Mouse (Mus musculus): Measurements from ENCODE around the gene Grhl3.
A peak's percentile ranks its signal among the peaks of the same experiment; 100 is the strongest.

The Grhl3 gene

DNA sequence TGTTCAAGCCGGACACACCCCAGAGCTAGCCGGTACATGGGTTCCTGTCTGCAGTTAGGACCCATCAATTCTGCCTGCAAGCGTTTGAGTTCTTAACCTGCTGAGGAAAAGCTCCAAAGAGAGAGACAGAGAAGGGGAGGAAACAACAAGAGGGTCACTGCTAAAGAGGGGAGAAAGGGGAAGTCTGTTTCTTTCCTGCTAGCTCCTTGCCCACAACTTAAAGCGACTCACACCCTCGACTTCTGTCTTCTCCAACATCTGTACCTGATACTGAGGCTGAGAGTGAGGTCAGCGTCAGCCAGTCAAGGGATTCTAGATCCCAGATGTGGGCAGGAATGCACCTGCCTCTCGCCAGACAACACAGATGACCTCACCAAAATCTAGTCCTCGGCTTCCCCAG is 1.2 kb downstream of the Grhl3 start:
- DNase-seq: no peak

GRCm38 (mm10) chr4:135571037-135571550 is 2.3 kb downstream of the Grhl3 start:
- no peak for DNase-seq

GRCm38 (mm10) chr4:135570152-135571036 is 3.0 kb downstream of the Grhl3 start:
- DNase-seq: peak; percentile 53 to 63

DNA sequence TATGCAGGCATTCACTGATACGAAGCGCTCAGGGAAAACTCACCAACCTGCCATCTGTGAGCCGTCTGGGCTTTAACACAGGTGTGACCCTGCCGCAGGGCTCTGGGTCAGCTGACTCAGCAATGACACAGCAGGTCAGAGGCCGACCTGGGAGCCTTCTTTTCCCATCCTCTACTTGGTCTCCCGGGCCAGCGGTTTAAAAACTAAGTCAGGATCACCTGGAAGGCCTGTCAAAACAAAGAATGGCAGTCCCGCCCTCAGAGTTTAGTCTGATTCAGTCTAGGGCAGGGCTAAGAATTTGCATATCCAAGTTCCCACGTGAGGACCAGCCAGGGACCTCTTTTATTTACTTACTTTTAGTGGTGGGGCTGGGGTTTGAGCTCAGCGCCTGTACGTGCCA is 4.2 kb downstream of the Grhl3 start:
- peak; percentile 44 to 67 for DNase-seq

DNA sequence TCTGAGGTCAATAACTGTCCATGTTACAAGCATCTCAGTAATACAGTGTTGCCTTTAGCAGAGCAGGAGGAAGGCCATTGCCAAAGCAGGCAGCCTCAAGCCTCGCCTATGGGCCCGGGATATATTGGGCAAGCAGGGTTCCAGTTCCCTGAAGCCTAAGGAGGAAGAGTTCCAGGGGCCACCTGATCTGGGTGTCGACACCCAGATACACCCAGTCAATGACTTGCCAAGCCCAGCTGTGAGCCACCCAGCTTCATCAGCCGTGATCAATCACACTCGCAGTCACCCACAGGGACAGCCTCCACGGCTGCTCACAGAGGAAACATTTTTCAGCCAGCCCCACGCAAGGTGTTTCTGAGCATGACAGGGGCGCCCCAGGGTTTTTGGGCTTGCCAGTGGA is 5.9 kb downstream of the Grhl3 start:
- DNase-seq: no peak

DNA sequence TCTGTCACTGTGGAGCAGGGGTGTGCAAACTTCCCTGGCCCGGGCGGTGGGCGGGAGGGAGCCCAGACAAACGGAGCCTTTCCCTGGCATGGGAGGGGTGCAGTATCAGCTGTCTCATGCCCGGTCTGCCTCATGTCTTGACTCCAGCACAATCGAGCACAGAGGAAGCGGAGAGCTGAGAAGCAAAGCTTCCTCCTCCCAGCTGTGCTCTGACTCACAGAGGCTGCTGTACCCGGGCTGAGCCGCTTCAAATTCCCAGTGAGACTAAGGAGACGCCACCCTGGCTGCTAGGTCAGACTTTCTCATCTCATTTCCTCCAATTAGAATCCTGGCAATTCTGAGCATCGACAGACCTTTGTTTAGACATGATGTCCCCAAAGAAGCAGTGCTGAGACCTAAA is 6.4 kb downstream of the Grhl3 start:
- no peak for DNase-seq

DNA sequence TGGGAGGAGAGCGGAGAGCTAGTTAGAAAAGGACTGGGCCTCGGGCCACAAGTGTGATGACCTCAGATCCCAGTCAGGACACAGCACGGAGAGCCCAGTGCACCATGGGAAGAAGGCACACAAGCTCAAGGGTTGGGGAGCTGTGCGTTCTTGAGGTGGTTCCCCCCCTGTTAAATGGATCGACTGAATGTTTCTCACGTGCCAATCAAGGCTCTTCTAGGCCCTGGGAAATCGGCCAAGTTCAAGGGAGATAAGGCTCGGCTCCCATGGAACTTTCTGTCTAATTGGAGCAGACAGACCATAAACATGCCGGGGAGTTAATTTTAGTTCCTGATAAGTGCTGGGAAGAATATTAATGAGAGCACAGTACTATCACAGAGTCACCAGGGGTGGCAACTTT is 8.0 kb downstream of the Grhl3 start:
- DNase-seq: peak; percentile 56 to 69

DNA sequence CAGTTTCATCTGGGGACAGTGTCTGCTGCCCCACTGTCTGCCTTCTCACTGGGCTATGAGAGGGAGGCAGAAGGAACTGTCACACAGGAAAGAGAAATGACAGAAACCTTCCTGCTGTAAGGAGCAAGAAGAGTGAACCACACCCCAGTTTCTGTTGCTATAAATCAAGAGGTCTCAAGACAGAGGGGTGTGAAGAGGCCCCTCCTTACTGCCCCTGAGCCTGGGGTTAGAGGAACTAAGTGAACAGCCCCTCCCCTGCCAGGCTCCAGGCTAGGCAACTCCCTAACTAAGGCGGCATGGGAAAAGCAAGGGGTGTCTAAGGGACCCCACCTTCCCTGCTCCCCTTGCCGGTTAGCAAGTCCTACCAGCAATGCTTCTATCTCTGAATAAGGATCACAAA is 9.6 kb downstream of the Grhl3 start:
- no peak for DNase-seq

- no peak for DNase-seq
Measured at GRCm38 (mm10) chr4:135549323-135549722, 24.1 kb downstream of the Grhl3 start.

GRCm38 (mm10) chr4:135548521-135549077 is 24.8 kb downstream of the Grhl3 start:
- peak in 1 of 2 experiments; percentile 42 for DNase-seq

DNA sequence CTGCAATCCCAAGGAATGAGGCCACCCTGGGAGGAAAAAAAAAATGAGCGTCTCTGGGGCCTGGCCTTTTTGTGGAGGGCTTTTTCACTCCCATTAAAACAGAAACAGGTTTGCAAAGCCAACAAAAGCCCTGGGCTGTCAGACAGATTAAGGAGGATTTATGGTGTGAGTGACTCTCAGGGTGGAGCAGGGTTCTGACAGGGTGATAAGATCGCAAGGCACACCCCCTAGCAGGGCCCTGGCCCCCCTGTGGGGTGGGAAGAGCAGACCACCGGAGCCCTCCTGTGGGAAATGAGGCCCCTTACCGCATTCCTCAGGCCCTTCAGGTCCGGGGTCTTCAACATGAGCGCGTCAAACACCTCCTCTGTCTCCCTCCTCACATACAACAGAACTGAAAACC is 25.3 kb downstream of the Grhl3 start:
- DNase-seq: no peak

- peak in 1 of 2 experiments; percentile 64 for DNase-seq
Measured at GRCm38 (mm10) chr4:135547551-135547950, 25.9 kb downstream of the Grhl3 start.

DNA sequence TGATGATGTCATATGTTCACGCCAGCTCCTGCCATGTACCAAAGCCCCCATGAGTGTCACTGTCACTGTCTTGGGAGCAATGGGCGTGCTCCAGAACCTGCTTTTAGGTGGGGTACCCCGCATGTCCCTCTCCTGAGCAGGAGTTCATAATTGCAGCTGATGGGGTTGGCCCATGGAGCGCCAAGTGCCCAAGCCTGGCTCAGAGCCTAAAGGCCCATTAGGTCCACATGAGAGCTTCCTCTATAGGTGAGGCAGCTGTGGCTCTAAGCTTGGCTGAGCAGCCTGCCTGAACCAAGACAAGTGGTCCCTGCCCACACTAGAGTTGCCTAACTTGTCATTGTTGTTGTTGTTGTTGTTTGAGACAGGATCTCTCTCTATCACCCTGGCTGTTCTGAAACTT is 26.6 kb downstream of the Grhl3 start:
- DNase-seq: no peak

GRCm38 (mm10) chr4:135546008-135546407 is 27.4 kb downstream of the Grhl3 start:
- DNase-seq: no peak

DNA sequence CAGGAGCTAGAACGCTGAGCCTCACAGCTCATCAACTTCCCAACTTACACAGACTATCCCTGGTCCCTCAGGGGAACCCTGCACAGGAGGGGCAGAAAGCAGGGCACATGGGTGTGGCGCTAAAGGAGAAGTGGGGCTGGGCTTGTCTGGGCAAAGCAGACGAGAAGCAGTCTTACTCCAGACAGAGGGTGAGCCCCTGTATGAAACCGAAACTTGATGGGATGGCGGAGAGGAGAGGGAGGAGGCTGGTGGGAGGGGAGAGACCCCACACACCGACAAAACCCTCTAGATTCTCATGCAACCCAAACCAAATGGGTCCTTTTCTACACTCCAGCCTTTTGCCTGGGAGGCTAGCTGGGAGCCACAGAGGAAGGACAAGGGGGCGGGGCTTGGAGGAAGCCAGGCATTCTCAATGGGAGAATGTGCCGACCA is 28.3 kb downstream of the Grhl3 start:
- DNase-seq: peak; percentile 20 to 62

DNA sequence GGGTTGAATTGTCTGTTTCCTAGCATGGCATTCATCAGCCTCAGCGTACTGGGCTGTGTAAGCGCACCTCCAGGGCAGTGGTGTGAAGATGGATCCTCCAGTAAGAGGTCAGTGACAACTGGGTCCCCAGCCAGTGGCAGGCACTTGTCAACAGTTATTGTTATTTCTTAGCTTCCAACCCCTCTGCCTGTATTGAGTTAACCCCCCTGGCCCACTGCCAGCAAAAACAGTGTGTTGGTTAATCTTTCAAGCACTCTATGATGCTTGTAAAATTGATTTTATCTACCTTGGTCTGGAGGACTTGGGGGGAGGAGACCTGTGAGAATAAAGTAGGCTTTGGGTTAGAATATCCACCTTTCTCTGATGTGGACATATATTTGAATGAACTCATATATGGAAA is 29.1 kb downstream of the Grhl3 start:
- peak in 1 of 2 experiments; percentile 42 for DNase-seq

DNA sequence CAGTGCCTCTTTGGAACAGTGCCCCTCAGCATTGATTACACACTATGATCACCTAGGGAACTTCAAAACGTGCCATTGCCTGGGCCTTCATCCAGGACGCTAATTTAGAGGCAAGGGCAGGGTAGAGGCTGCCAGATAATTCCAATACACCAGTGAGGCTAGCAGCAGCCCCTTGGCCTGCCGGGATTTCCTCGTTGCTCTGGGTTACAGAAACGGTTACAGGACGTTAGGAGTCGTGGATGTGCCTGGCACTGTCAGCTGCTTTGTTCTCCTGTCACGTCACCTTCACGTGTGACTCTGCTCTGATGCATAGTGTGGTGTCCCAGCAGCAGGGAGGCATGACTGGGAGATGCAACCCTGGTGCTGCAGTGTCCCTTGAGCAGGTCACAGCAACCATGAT is 33.4 kb downstream of the Grhl3 start:
- DNase-seq: no peak

- DNase-seq: no peak
Measured at GRCm38 (mm10) chr4:135539056-135539455, 34.4 kb downstream of the Grhl3 start.

DNA sequence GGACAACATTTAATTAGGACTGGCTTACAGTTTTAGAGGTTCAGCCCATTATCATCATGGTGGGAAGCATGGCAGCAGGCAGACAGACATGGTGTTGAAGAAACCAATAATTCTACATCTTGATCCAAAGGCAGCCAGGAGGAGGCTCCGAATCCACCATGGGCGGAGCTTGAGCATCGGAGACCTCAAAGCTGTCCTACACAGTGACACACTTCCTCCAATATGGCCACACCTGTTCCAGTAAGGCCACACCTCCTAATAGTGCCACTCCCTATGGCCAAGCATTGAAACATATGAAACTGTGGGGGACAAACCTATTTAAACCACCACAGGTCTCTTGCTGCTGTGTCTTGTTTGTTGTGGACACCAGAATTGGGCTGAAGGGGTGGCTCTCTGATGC is 38.4 kb downstream of the Grhl3 start:
- DNase-seq: no peak

- DNase-seq: no peak
Measured at GRCm38 (mm10) chr4:135533001-135533400, 40.4 kb downstream of the Grhl3 start.

- DNase-seq: no peak
Measured at GRCm38 (mm10) chr4:135531771-135532613, 41.4 kb downstream of the Grhl3 start.

- no peak for DNase-seq
Measured at GRCm38 (mm10) chr4:135531236-135531635, 42.2 kb downstream of the Grhl3 start.

- DNase-seq: no peak
Measured at GRCm38 (mm10) chr4:135530270-135530669, 43.2 kb downstream of the Grhl3 start.
